Mouse (Mus musculus) lung, postnatal 0 days (tissue): ENCODE measurements around the gene Klf1. TPM values are rescaled to one million over a fixed set of nuclear protein-coding genes. Genes with fewer than 3 reads are reported as not detected.

Experiments used
- ATAC-seq: fragments of 200-750 bp; cut with Nextera tagmentation; 2 replicates; pipeline ENCODE4 v1.8.0; 2017; ENCODE audit warnings: moderate library complexity
- DNase-seq: peaks from one replicate; pipeline ENCODE4 v3.0.0-alpha.2; 2016; ENCODE audit warnings: low spot score
- H3K27ac ChIP-seq: fragments of 300-500 bp; sonication (generic); 2 replicates; pipeline ENCODE4 v1.5.1; 2014; ENCODE audit warnings: antibody characterized with exemption, mild to moderate bottlenecking, low read length, mixed read lengths
- H3K27me3 ChIP-seq: fragments of 300-500 bp; sonication (generic); replicated peaks from 2 replicates; pipeline ENCODE4 v1.6.1; 2014; ENCODE audit warnings: low read length, mixed read lengths; ENCODE audit not compliant: insufficient read depth
- H3K36me3 ChIP-seq: fragments of 300-500 bp; sonication (generic); 2 replicates; pipeline ENCODE4 v1.6.1; 2014; ENCODE audit warnings: low read length, mixed read lengths; ENCODE audit not compliant: insufficient read depth
- H3K4me1 ChIP-seq: fragments of 300-500 bp; sonication (generic); 2 replicates; pipeline ENCODE4 v1.6.1; 2014; ENCODE audit warnings: antibody characterized with exemption, low read depth, low read length, mixed read lengths; ENCODE audit not compliant: insufficient read depth
- H3K4me2 ChIP-seq: fragments of 300-500 bp; sonication (generic); replicated peaks from 2 replicates; pipeline ENCODE4 v1.6.1; 2014; ENCODE audit warnings: low read depth, mild to moderate bottlenecking, low read length, moderate library complexity, mixed read lengths
- H3K4me3 ChIP-seq: fragments of 300-500 bp; sonication (generic); 2 replicates; pipeline ENCODE4 v1.5.1; 2014; ENCODE audit warnings: low read depth, low read length
- H3K9ac ChIP-seq: fragments of 300-500 bp; sonication (generic); replicated peaks from 2 replicates; pipeline ENCODE4 v1.6.1; 2014; ENCODE audit warnings: low read depth, mild to moderate bottlenecking
- H3K9me3 ChIP-seq: fragments of 300-500 bp; sonication (generic); 2 replicates; pipeline ENCODE4 v1.6.1; 2016; ENCODE audit warnings: low read length, mixed read lengths
- CTCF ChIP-seq: IDR thresholded peaks from 2 replicates; pipeline ENCODE4 v1.5.1; 2016; ENCODE audit warnings: antibody characterized with exemption, mild to moderate bottlenecking
- EP300 ChIP-seq: IDR thresholded peaks from 2 replicates; pipeline ENCODE4 v1.6.1; 2016; ENCODE audit warnings: antibody characterized with exemption, mild to moderate bottlenecking, control low read depth
- WGBS: fragments of 180-500 bp; shearing (Covaris S2); extraction: QIAGEN DNeasy Blood & Tissue Kit; methylation state at CpG from one replicate; pipeline ENCODE4 v1.1.7; 2014; 5-methylcytosine and 5-hydroxymethylcytosine counted together
- microRNA-seq: library from miRNA; unstranded; fragments of <30 nt; microRNA quantifications from one replicate; pipeline ENCODE4, GENCODE M21; 2016
- polyA plus RNA-seq: library from polyadenylated mRNA; unstranded; fragments of >200 nt; fragmentation: Nextera tagmentation; extraction: Ambion mirVana; gene quantifications from 2 replicates; pipeline ENCODE4 v1.2.1, GENCODE M21; 2015

Gene Klf1
- polyA plus RNA-seq, 1 experiment from 2014 or later: 1.1 TPM

DNA sequence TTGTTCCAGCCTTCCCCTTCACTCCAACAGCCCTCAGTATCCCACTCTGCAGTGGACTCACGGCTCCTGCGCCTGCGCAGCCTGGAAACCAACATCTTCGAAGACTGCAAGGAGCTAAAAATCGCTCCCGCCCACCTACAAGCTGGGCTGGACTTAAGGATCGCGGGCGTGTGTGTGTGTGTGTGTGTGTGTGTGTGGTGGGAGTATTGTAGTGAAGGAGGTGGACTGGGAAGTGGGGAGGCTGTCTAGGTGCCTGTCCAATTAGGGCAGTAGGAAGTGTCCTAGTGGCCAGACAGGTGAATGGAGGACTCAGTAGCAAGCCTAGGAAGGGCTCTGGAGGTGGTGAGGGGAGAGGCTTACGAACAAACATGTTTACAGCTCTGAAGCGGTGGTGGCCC, 43.5 kb downstream of the Klf1 start:
- Histone ChIP-seq H3K27ac (no peak overlapping the region), H3K27me3 (peaks cover 48% of the 10 kb centered on the region), H3K36me3 (no peaks in the 10 kb centered on the region), H3K9me3 (no peaks in the 10 kb centered on the region), H3K4me2 (no peak overlapping the region), H3K4me1 (no peaks in the 10 kb centered on the region), H3K4me3 (peak overlapping the region; percentile 32; the same call in 1 of the 2 replicates), H3K9ac (no peak overlapping the region)
- DNase-seq: no peak
- 8% methylated on average over 11 of the region's 11 CpGs for WGBS
- no peak for ATAC-seq
- no peak for TF ChIP-seq EP300
- no peak for TF ChIP-seq CTCF

DNA sequence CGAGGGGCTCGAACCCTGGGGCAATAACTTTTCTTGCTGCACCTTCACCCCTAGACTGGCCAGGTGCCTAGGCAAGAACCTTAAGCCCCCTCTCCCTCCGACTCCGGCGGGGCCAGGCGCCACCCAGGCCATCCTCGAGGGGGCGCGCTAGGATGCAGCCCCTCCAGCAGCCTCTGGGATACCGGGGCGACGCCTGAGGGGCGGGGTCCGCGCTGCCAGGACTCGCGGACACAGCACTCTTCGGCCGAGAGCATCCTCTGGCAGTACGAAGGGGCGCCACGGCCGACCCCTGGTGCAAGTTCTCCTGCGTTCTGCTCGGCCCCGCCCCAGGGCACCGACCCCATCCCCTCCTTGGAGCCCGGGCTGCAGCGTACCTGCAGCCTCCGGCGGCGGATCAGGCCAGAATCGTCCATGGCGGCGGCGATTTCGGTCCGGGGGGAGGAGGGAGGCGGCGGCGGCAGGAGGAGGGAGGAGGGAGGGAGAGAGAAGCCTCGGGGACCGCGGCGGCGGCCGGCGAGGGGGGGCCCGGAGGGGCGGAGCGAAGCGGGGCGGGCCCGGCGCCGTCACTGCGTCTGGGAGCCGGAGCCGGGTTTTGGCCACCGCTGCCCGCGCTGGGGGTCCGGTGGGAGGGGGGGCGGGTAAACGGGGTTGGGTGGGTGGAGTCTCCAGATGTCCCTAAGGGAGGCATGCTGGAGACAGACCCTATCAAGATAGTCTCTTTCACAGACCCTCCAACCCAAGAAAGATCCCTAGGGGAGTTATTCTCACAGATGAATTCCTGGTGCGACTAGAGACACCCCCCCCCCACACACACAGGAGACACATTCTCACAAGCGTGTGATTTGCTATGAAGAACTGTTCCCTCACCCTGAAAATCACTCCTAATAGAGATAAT, 44.2 kb downstream of the Klf1 start:
- no peak for DNase-seq

DNA sequence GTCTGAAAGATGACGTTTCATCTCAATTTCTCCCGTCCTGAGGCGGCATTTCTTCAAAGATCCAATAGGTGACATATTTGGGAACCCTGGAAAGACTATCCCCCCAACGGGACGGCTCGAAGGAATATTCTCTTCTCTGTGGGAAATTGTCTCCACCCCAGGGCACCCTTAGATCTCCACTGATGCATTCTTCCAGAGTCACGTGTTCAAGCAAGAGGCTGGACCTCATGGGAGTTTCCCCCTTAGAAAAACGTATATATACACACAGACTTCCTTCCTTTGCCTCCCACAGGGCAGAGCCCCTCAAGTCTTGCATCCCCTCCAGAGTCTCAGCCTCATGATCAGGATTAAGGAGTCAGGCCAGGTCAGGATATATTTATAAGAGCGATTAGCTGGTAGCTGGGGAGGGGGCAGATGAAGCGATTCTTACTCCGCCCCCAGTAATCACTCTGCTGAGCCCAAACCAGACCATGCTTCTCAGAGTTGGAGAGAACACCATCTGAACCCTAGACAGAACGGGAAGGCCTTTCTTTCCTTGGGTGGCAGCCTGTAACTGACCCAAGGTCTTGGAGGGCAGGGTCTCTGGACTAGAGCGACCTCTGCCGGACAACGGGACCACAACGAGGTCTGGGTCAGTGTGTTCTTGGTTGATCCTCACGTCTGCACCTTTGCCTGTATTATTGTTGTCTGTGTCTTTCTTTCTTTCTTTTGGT, 45.0 kb downstream of the Klf1 start, which contains the start of gene Rtbdn:
TSS of gene Rtbdn (plus strand) at position 464 of the 713 bp plus-strand sequence.
- DNase-seq: no peak
- no peaks in the 10 kb centered on the region for H3K36me3 ChIP-seq
- H3K27ac ChIP-seq: no peak within 1 kb of the TSS
- 9% methylated on average over 17 of the region's 17 CpGs for WGBS
- ATAC-seq: peak; percentile 16; the same call in 1 of the 2 replicates
- peak within 1 kb of the TSS; percentile 55 for H3K4me2 ChIP-seq
- TF ChIP-seq EP300: no peak
- peak; percentile 46 for TF ChIP-seq CTCF
- H3K9me3 ChIP-seq: no peaks in the 10 kb centered on the region
- H3K4me3 ChIP-seq: peak within 1 kb of the TSS; percentile 32
- H3K4me1 ChIP-seq: no peaks in the 10 kb centered on the region
- H3K9ac ChIP-seq: no peak within 1 kb of the TSS
- H3K27me3 ChIP-seq: peaks cover 48% of the 10 kb centered on the region

More for the DNA sequence above, 44.2 kb downstream of the Klf1 start:
- peak overlapping the region; percentile 55 for H3K4me2 ChIP-seq
- no peaks in the 10 kb centered on the region for H3K4me1 ChIP-seq
- H3K27me3 ChIP-seq: peaks cover 48% of the 10 kb centered on the region
- TF ChIP-seq EP300 (no peak), CTCF (peak; percentile 35)
- no peak overlapping the region for H3K27ac ChIP-seq
- H3K36me3 ChIP-seq: no peaks in the 10 kb centered on the region
- H3K9ac ChIP-seq: no peak overlapping the region
- WGBS: 1% methylated on average over 21 of the region's 67 CpGs
- H3K9me3 ChIP-seq: no peaks in the 10 kb centered on the region
- H3K4me3 ChIP-seq: peak overlapping the region; percentile 32
- no peak for ATAC-seq

DNA sequence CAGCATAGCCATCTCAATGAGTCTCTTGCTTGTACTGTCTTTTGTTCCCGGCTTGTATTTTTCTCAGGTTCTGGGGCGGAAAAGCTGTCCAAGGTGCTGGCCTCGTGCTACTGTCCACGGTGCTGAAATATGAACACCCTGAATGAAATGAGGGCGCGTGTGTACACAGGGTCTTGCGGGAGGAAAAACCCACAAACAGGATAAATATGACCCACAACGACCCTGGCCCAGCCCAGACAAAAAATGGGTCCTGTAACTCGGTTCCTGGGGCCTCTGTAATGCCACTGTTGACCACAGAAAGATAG, 45.5 kb downstream of the Klf1 start:
- no peak overlapping the region for H3K9ac ChIP-seq
- DNase-seq (peak; percentile 58), ATAC-seq (peak; percentile 33; the same call in 1 of the 2 replicates)
- no peak overlapping the region for H3K27ac ChIP-seq
- no peak overlapping the region for H3K4me2 ChIP-seq
- H3K27me3 ChIP-seq: peaks cover 48% of the 10 kb centered on the region
- no peaks in the 10 kb centered on the region for H3K4me1 ChIP-seq
- no peak for TF ChIP-seq EP300
- no peak for TF ChIP-seq CTCF
- WGBS: 14% methylated on average over 9 of the region's 9 CpGs
- no peaks in the 10 kb centered on the region for H3K36me3 ChIP-seq
- no peaks in the 10 kb centered on the region for H3K9me3 ChIP-seq
- no peak overlapping the region for H3K4me3 ChIP-seq

DNA sequence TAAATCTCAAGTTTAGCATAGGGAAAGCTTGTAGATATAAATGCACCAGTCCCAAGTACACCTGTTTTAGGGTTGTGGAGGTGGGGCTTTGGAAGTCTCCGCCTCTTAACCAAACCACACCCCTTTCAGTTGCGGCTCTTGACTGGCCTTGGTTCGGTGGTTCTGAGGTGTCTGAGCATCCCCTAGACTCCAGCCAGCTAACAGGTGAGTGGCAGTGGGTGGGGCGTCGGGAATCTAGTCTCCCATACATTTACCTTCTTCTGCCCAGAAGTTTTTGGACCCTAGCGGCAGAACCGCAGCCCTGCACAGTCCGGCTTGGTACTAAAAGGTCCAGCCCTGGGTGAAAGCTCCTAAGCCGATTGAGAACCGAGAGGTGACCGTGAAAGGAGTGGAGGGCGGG, 48.0 kb downstream of the Klf1 start:
- Histone ChIP-seq H3K27me3 (peaks cover 35% of the 10 kb centered on the region), H3K4me1 (no peaks in the 10 kb centered on the region), H3K27ac (no peak overlapping the region), H3K9ac (no peak overlapping the region), H3K4me3 (no peak overlapping the region), H3K36me3 (no peaks in the 10 kb centered on the region), H3K4me2 (no peak overlapping the region), H3K9me3 (no peaks in the 10 kb centered on the region)
- no peak for ATAC-seq
- TF ChIP-seq EP300: no peak
- TF ChIP-seq CTCF: no peak
- 18% methylated on average over 12 of the region's 12 CpGs for WGBS
- no peak for DNase-seq

DNA sequence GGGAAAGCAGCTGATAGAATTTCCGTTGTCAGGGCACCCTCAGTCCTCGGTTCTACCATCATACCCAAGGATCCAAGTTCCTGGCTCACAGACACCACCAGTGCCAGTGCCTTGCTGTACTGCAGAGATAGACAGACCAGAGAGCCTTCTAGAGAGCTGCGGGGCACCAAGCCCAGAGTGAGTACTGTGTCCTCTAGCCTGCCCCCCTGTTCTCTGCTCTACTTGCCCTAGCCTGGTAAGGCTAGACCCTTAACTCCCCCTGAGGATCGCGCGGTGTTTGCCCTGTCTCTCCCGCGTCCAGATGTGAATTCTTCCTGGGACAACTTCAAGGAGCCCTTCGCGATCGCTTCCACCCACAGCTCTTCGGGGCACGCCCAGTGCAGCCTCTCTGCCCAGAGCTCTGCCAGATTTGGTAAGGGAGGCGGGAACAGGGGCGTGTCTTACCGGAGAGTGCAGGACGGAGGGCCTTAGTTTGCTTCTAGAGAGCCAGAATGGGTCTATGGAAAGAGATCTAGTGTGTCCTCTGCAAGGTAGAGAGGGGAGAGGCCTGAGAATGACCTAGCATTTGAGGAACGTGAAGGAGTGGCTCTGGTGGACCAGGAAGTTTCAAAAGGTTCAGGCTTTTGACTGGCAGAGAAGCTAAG, 51.0 kb downstream of the Klf1 start:
- H3K27me3 ChIP-seq: peaks cover 8% of the 10 kb centered on the region; the same call in 1 of the 2 replicates
- no peaks in the 10 kb centered on the region for H3K4me1 ChIP-seq
- TF ChIP-seq EP300: no peak
- H3K9ac ChIP-seq: no peak overlapping the region
- DNase-seq (peak; percentile 56), ATAC-seq (peak; percentile 77)
- no peaks in the 10 kb centered on the region for H3K9me3 ChIP-seq
- no peak overlapping the region for H3K4me3 ChIP-seq
- H3K36me3 ChIP-seq: no peaks in the 10 kb centered on the region
- no peak overlapping the region for H3K27ac ChIP-seq
- WGBS: 9% methylated on average over 18 of the region's 18 CpGs
- H3K4me2 ChIP-seq: peak overlapping the region; percentile 27; the same call in 1 of the 2 replicates

Small RNAs within 50 kb of the gene (microRNA-seq; reads per million reads assigned to microRNA genes)
- gene Gm24197 (not detected), gene Mir7069 (1.5 reads per million)

Other genes starting within 250 kb of the Klf1 start
- 113 and 140 TPM in 2 replicates for gene Ier2, start 239.1 kb upstream of the Klf1 start, polyA plus RNA-seq
- 38.4 and 43.4 TPM in 2 replicates for gene Trmt1, start 215.6 kb upstream of the Klf1 start, polyA plus RNA-seq
- gene Nacc1, start 214.1 kb upstream of the Klf1 start, polyA plus RNA-seq: 7.1 and 7.4 TPM in 2 replicates
- 11.6 and 13.9 TPM in 2 replicates for gene Lyl1, start 200.5 kb upstream of the Klf1 start, polyA plus RNA-seq
- 2.0 and 2.8 TPM in 2 replicates for gene G430095P16Rik, start 178.9 kb upstream of the Klf1 start, polyA plus RNA-seq
- 38.8 and 45.1 TPM in 2 replicates for gene Nfix, start 101.6 kb upstream of the Klf1 start, polyA plus RNA-seq
- 6.2 and 6.8 TPM in 2 replicates for gene Dand5, start 79.1 kb upstream of the Klf1 start, polyA plus RNA-seq
- 24.4 and 24.8 TPM in 2 replicates for gene Gadd45gip1, start 70.4 kb upstream of the Klf1 start, polyA plus RNA-seq
- gene Rad23a, start 61.3 kb upstream of the Klf1 start, polyA plus RNA-seq: 77.9 and 85.7 TPM in 2 replicates
- 318 and 405 TPM in 2 replicates for gene Calr, start 55.0 kb upstream of the Klf1 start, polyA plus RNA-seq
- gene Farsa, start 44.9 kb upstream of the Klf1 start, polyA plus RNA-seq: 44.0 and 44.6 TPM in 2 replicates
- 11.1 and 11.4 TPM in 2 replicates for gene Syce2, start 29.8 kb upstream of the Klf1 start, polyA plus RNA-seq
- gene Gcdh, start 8.0 kb upstream of the Klf1 start, polyA plus RNA-seq: 16.2 and 21.1 TPM in 2 replicates
- gene Dnase2a, start 6.6 kb downstream of the Klf1 start, polyA plus RNA-seq: 24.0 and 29.1 TPM in 2 replicates
- gene Mast1, start 35.4 kb downstream of the Klf1 start, polyA plus RNA-seq: 0.32 and 0.33 TPM in 2 replicates
- not detected in 2 replicates for gene Rtbdn, start 45.1 kb downstream of the Klf1 start, polyA plus RNA-seq
- gene Gm49661, start 67.5 kb downstream of the Klf1 start, polyA plus RNA-seq: 1.1 TPM in 1 of 2 replicates, not detected in the other
- gene Prdx2, start 67.7 kb downstream of the Klf1 start, polyA plus RNA-seq: 337 and 356 TPM in 2 replicates
- 46.4 and 55.7 TPM in 2 replicates for gene Rnaseh2a, start 67.8 kb downstream of the Klf1 start, polyA plus RNA-seq
- 69.0 and 126 TPM in 2 replicates for gene Junb, start 76.8 kb downstream of the Klf1 start, polyA plus RNA-seq
- 19.2 and 22.3 TPM in 2 replicates for gene Hook2, start 88.7 kb downstream of the Klf1 start, polyA plus RNA-seq
- not detected in 2 replicates for gene Best2, start 112.6 kb downstream of the Klf1 start, polyA plus RNA-seq
- 80.9 and 83.1 TPM in 2 replicates for gene Asna1, start 123.4 kb downstream of the Klf1 start, polyA plus RNA-seq
- 116 and 126 TPM in 2 replicates for gene Trir, start 124.9 kb downstream of the Klf1 start, polyA plus RNA-seq
- gene Tnpo2, start 135.0 kb downstream of the Klf1 start, polyA plus RNA-seq: 16.4 and 18.0 TPM in 2 replicates
- gene Fbxw9, start 158.1 kb downstream of the Klf1 start, polyA plus RNA-seq: 34.8 and 35.6 TPM in 2 replicates
- not detected in 2 replicates for gene Gm5741, start 166.1 kb downstream of the Klf1 start, polyA plus RNA-seq
- 44.2 and 48.3 TPM in 2 replicates for gene Dhps, start 169.8 kb downstream of the Klf1 start, polyA plus RNA-seq
- 88.9 and 95.6 TPM in 2 replicates for gene Wdr83os, start 178.8 kb downstream of the Klf1 start, polyA plus RNA-seq
- gene Wdr83, start 179.4 kb downstream of the Klf1 start, polyA plus RNA-seq: 26.7 and 27.0 TPM in 2 replicates
- gene Man2b1, start 181.3 kb downstream of the Klf1 start, polyA plus RNA-seq: 38.4 and 40.6 TPM in 2 replicates
- 1.5 and 1.6 TPM in 2 replicates for gene Zfp791, start 221.2 kb downstream of the Klf1 start, polyA plus RNA-seq
- not detected in 2 replicates for gene Cks1brt, start 250.0 kb downstream of the Klf1 start, polyA plus RNA-seq